Mouse (Mus musculus) liver, postnatal 0 days (tissue): ENCODE measurements at regions not wholly inside any gene's neighbourhood (a gene's known extent, or its start where the extent isn't known, plus 50 kb on each side); places are given as distances from the start of the nearest gene placed in this dataset.

ENCODE experiments used
- ATAC-seq: fragments of 200-750 bp; cut with Nextera tagmentation; 2 replicates; pipeline ENCODE4 v1.8.0; 2017; ENCODE audit warnings: mild to moderate bottlenecking, moderate library complexity
- DNase-seq: peaks from one replicate; pipeline ENCODE4 v3.0.0-alpha.2; 2016
- H3K27ac ChIP-seq: fragments of 300-500 bp; sonication (generic); 2 replicates; pipeline ENCODE4 v1.5.1; 2014; ENCODE audit warnings: antibody characterized with exemption, moderate library complexity, mild to moderate bottlenecking, low read depth
- H3K27me3 ChIP-seq: fragments of 300-500 bp; sonication (generic); 2 replicates; pipeline ENCODE4 v1.6.1; 2014; ENCODE audit warnings: low read length, control low read depth, mixed read lengths; ENCODE audit not compliant: insufficient read depth
- H3K36me3 ChIP-seq: fragments of 300-500 bp; sonication (generic); replicated peaks from 2 replicates; pipeline ENCODE4 v1.6.1; 2014; ENCODE audit warnings: mild to moderate bottlenecking, control low read depth, low read length, moderate library complexity, mixed read lengths; ENCODE audit not compliant: insufficient read depth
- H3K4me1 ChIP-seq: fragments of 300-500 bp; sonication (generic); 2 replicates; pipeline ENCODE4 v1.6.1; 2014; ENCODE audit warnings: antibody characterized with exemption, mild to moderate bottlenecking, control low read depth; ENCODE audit not compliant: insufficient read depth
- H3K4me2 ChIP-seq: fragments of 300-500 bp; sonication (generic); 2 replicates; pipeline ENCODE4 v1.6.1; 2014; ENCODE audit warnings: low read depth, mild to moderate bottlenecking, low read length, moderate library complexity, mixed read lengths
- H3K4me3 ChIP-seq: fragments of 300-500 bp; sonication (generic); 2 replicates; pipeline ENCODE4 v1.5.1; 2014; ENCODE audit warnings: low read depth, low read length
- H3K9ac ChIP-seq: fragments of 300-500 bp; sonication (generic); replicated peaks from 2 replicates; pipeline ENCODE4 v1.6.1; 2014; ENCODE audit warnings: mild to moderate bottlenecking, moderate library complexity
- H3K9me3 ChIP-seq: fragments of 300-500 bp; sonication (generic); 2 replicates; pipeline ENCODE4 v1.6.1; 2016; ENCODE audit warnings: mild to moderate bottlenecking, control low read depth, low read length, mixed read lengths
- CTCF ChIP-seq: sonication (generic); IDR thresholded peaks from 2 replicates; pipeline ENCODE4 v1.5.1; 2016; ENCODE audit warnings: antibody characterized with exemption, low read depth
- EP300 ChIP-seq: IDR thresholded peaks from 2 replicates; pipeline ENCODE4 v1.6.1; 2016; ENCODE audit warnings: antibody characterized with exemption, low read depth, mild to moderate bottlenecking
- WGBS: fragments of 180-500 bp; shearing (Covaris S2); extraction: QIAGEN DNeasy Blood & Tissue Kit; methylation state at CpG from one replicate; pipeline ENCODE4 v1.1.7; 2014; ENCODE audit not compliant: insufficient replicate concordance; 5-methylcytosine and 5-hydroxymethylcytosine counted together

DNA sequence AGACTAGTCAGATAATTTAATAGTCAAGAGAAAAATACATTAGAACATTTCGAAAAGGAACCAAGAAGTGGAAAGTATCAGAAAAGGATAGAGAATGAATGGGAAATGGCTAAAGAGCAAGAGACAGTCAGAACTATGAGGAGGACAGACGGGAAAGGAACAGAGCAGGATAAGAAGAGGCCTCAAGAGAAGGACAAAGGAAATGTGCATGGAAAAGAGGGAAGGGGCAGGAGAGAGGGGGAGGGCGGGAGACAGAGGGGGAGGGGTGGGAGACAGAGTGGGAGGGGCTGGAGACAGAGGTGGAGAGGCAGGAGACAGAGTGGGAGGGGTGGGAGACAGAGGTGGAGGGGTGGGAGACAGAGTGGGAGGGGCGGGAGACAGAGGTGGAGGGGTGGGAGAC, 509.7 kb downstream of the Arl4a start:
- no peak overlapping the region for H3K27ac ChIP-seq
- no peak for ATAC-seq
- H3K27me3 ChIP-seq: no peaks in the 10 kb centered on the region
- H3K4me1 ChIP-seq: no peaks in the 10 kb centered on the region
- no peaks in the 10 kb centered on the region for H3K9me3 ChIP-seq
- H3K9ac ChIP-seq: no peak overlapping the region
- H3K36me3 ChIP-seq: no peaks in the 10 kb centered on the region
- TF ChIP-seq CTCF (no peak), EP300 (no peak)
- WGBS: 66% methylated on average over 3 of the region's 4 CpGs
- no peak for DNase-seq
- H3K4me3 ChIP-seq: no peak overlapping the region
- H3K4me2 ChIP-seq: no peak overlapping the region

DNA sequence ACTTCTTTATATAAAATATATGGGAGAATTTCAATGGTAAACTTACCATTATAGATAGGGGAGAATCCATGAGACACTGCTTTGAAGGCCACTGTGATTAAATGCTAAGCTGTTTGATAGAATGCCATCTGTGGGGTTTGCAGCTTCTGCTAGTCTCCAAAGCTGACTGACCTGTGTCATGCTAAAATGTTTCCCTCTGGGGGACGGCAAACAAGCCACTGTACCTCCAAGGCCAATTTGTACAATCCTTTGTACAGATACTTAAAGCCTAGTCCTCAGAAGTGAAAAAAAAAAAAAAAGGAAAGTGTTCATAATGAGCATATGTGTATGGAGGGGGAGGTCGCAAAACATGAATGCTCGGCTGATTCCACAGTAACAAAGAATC, 510.6 kb downstream of the Arl4a start:
- Histone ChIP-seq H3K4me3 (no peak overlapping the region), H3K27ac (no peak overlapping the region), H3K9me3 (no peaks in the 10 kb centered on the region), H3K27me3 (no peaks in the 10 kb centered on the region), H3K9ac (no peak overlapping the region), H3K4me1 (no peaks in the 10 kb centered on the region), H3K36me3 (no peaks in the 10 kb centered on the region), H3K4me2 (no peak overlapping the region)
- ATAC-seq: no peak
- WGBS: 81% methylated on average over 3 of the region's 3 CpGs
- DNase-seq: no peak
- no peak for TF ChIP-seq CTCF
- no peak for TF ChIP-seq EP300

DNA sequence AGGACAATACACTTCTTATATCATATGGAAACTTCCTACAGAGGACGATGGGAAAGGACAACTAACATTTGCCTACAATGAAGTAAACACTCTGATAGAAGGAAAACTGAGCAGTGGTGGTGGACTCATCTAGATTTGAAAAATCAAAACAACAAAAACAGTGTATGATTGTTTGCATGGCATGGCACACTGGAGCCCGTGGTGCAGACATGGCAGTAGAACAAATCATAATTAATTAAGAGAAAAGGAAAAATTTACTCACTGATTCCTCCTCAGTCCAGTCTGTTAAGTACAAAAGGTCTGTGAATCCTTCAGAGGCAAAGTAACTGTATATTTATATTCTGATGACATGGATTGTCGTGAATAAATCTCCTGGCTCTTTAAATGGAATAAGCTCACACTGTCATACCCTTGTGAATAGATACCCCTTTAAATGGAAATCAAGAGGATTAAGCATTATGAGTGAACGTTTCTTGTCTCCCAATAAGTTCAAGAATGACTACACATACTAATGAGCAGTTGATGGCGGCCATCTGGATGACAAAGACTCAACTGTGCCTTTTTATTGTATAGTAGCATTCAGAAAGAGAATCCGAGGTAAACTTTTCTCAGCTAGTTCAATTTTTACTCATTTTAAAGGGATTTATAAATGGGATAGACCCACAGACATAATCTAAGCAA, 511.1 kb downstream of the Arl4a start:
- ATAC-seq (no peak), DNase-seq (no peak)
- H3K9ac ChIP-seq: no peak overlapping the region
- TF ChIP-seq CTCF: no peak
- no peak for TF ChIP-seq EP300
- no peak overlapping the region for H3K27ac ChIP-seq
- 68% methylated on average over 6 of the region's 6 CpGs for WGBS
- H3K36me3 ChIP-seq: no peaks in the 10 kb centered on the region
- H3K9me3 ChIP-seq: no peaks in the 10 kb centered on the region
- H3K4me2 ChIP-seq: no peak overlapping the region
- H3K27me3 ChIP-seq: no peaks in the 10 kb centered on the region
- H3K4me1 ChIP-seq: no peaks in the 10 kb centered on the region
- no peak overlapping the region for H3K4me3 ChIP-seq

DNA sequence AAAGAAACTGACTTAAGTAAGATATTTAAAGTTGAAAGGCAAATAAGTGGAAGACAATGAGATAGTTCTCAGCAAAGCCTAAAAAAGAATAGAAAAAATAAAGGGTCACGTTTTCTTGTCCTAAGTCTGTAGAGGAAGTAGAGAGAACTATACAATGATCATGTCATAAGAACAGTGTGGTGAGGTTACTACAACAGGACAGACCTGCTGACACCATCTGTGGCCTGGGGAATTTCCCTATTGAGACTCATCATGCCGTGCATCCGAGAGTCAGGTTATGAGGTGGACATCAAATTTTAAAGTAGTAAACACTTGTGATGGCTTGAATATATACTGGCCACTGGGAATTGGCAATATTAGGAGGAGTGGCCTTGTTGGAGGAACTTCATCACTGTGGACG, 522.1 kb downstream of the Arl4a start:
- no peaks in the 10 kb centered on the region for H3K4me1 ChIP-seq
- H3K9me3 ChIP-seq: no peaks in the 10 kb centered on the region
- no peaks in the 10 kb centered on the region for H3K27me3 ChIP-seq
- no peaks in the 10 kb centered on the region for H3K36me3 ChIP-seq
- DNase-seq: no peak
- ATAC-seq: no peak
- H3K4me3 ChIP-seq: no peak overlapping the region
- H3K27ac ChIP-seq: no peak overlapping the region
- no peak overlapping the region for H3K4me2 ChIP-seq
- no peak for TF ChIP-seq EP300
- no peak for TF ChIP-seq CTCF
- H3K9ac ChIP-seq: no peak overlapping the region
- 65% methylated on average over 4 of the region's 4 CpGs for WGBS

DNA sequence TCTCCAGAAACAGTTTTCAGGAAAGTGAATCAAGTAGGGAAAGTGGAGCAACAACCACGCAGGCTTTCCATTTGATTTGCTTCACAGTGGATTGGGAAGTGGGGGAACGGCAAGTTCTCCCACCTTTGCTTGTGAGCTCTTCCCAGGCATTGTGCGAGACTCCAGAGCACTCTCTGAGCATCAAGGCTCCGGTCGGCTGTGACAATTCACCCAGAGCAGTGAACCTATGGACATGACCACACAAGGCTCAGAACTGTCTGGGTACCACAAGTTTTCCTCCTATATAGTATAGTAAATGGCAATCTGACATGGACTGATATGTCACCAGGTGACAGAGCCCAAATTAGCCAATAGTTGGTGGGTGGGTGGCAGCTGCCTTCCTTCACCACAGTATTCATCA, 527.0 kb downstream of the Arl4a start:
- no peak overlapping the region for H3K27ac ChIP-seq
- DNase-seq: no peak
- H3K36me3 ChIP-seq: no peaks in the 10 kb centered on the region
- TF ChIP-seq EP300: no peak
- TF ChIP-seq CTCF: no peak
- no peak overlapping the region for H3K4me3 ChIP-seq
- ATAC-seq: no peak
- WGBS: 81% methylated on average over 5 of the region's 5 CpGs
- no peaks in the 10 kb centered on the region for H3K4me1 ChIP-seq
- no peaks in the 10 kb centered on the region for H3K9me3 ChIP-seq
- no peaks in the 10 kb centered on the region for H3K27me3 ChIP-seq
- no peak overlapping the region for H3K9ac ChIP-seq
- H3K4me2 ChIP-seq: no peak overlapping the region

DNA sequence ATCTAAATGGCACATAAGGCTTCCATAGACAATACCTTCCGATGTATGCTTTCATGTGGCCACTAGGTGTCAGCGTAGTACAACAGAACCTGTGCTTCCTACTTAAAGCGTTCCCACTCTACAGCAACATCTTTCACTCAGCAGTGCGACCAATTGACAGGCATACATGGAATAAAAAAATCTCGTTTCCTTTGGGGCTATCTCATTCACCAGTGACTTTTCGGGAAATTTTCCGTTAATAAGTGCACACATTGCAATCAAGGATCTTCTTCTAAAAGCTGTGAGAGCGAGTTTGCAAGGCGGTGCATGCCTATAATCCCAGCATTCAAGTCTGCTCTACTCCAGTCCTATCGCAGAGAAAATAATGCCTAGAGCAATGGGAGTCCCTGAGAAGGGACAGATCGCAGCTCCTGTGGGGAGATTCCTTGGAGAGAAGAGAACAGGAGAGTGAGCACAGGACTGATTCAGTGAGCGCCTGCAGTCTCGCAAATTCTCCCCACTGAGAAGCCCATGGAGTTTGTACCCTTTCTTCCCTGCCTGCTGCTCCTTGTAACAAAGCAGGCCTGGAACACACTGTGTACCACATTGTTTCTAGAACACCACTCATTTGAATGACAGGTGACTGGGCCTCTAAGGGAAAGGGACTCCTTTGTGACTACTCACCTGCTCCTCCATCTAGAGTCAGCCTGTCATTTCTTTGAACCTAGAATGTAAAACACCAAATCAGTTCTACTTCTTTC, 527.6 kb downstream of the Arl4a start:
- ATAC-seq (peak; percentile 51; the same call in 1 of the 2 replicates), DNase-seq (peak; percentile 37)
- H3K4me1 ChIP-seq: no peaks in the 10 kb centered on the region
- H3K9ac ChIP-seq: no peak overlapping the region
- peak; percentile 89 for TF ChIP-seq CTCF
- no peak for TF ChIP-seq EP300
- no peak overlapping the region for H3K4me3 ChIP-seq
- no peak overlapping the region for H3K27ac ChIP-seq
- no peak overlapping the region for H3K4me2 ChIP-seq
- no peaks in the 10 kb centered on the region for H3K27me3 ChIP-seq
- no peaks in the 10 kb centered on the region for H3K36me3 ChIP-seq
- H3K9me3 ChIP-seq: no peaks in the 10 kb centered on the region
- WGBS: 24% methylated on average over 13 of the region's 13 CpGs
